Mouse (Mus musculus) brown adipose tissue, adult 24 weeks (tissue): Measurements from ENCODE around the gene Scaf8. TPM values are rescaled to one million over a fixed set of nuclear protein-coding genes. Genes with fewer than 3 reads are reported as not detected.
"Not testable (repeated sequence)": the region's sequence is repeated elsewhere in the genome, so short reads cannot be mapped to it uniquely, and the experiment has no call there.

Experiments
- H3K27ac ChIP-seq: fragments of 200-500 bp; replicated peaks from 2 replicates; pipeline ENCODE4 v1.5.1; 2012; ENCODE audit warnings: low read depth, mild to moderate bottlenecking, low read length
- H3K4me1 ChIP-seq: fragments of 200-500 bp; 2 replicates; pipeline ENCODE4 v1.6.1; 2012; ENCODE audit warnings: low read length, mixed read lengths; ENCODE audit not compliant: control insufficient read depth, insufficient read depth, insufficient read length
- H3K4me3 ChIP-seq: fragments of 200-500 bp; 2 replicates; pipeline ENCODE4 v1.5.1; 2012; ENCODE audit warnings: low read depth, mild to moderate bottlenecking, low read length, moderate library complexity; ENCODE audit not compliant: insufficient read depth
- polyA plus RNA-seq: library from polyadenylated mRNA; stranded (reverse); fragments of >200 nt; gene quantifications from 2 replicates; pipeline ENCODE4 v1.2.4, GENCODE M21; 2012; ENCODE audit not compliant: missing spikeins, insufficient read depth, insufficient read length

Scaf8 gene
- polyA plus RNA-seq, 1 experiment: 13.0 TPM

DNA sequence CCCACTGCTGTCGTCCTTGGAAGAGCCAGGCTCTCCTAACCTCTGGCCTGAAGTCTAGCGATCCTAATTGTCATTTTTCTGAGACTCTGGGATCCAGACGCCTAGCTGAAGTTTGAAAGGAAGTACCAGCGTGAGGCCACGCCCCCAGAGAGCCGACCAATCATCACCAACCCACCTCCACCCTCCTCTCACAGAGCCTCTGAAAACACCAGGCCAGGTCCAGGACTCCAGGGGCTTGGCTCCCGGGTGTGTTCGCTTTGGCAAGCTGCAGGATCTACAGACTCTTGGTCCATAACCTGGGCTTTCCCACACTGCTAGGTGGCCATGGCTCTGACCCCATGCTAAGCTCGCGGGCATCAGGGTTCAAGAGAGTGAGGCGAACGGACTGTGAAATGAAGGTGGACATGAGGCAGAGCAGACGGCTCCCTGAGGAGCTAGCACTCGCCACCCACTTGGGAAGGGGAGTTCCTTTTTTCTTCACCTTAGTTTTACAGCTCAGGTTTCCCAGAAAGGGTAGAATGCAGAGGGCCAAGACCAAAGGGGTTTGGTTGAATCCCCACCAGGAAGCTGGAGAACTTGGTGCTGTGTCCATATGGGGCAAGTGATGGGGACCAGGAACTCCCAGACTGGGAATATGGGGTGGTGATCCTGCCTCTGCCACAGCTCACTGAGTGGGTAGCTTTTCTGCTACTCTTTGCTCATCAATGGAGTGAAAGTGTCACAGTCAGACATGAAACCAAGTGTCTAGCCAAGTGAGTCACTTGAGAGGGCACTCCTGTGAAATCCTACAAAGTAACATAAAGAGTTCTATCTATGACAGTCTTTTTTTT lies 12.2 kb upstream of the Scaf8 start:
- 0 out of 2 replicates have a peak, but pooled peaks cover 2% of the 10 kb centered on the region for H3K4me1 ChIP-seq
- H3K4me3 ChIP-seq: peak overlapping the region; percentile 49
- no peak overlapping the region; the same call in 1 of the 2 replicates for H3K27ac ChIP-seq

DNA sequence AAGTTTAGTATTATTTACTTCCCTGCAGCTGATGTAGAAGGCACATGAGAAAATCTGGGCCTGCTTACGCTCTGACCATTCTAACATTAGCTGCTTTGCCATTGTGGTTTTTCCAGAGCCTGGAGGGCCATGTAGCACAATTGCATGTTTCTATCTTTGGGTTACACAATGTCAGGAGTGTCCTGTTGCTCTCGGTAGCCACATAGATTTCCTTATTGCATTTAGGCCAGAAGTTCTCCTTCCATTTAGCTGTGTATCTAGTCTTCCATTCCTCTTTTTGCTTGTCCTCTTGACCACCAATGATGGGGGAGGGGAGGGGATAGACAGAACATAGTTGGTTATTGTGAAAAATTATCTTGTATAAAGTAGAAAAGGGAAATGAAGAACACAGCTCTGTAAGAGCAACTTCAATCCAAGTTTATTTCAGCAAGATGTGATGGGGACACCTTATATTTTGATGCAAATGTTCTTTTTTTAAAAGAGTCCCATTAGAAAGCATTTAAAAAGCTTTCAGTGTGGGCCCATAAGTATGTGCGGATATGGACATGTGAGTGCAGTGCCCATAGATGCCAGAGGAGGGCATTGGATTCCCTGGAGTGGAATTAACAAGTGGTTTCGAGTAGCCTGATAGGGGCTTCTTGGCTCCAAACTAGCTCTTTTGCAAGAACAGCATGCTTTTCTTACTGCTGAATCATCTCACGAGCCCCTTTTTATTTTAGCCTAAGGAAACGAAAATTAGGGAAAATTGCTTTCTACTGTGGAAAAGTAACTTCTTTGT lies 10.4 kb upstream of the Scaf8 start:
- Histone ChIP-seq H3K27ac (no peak overlapping the region), H3K4me3 (no peak overlapping the region), H3K4me1 (0 out of 2 replicates have a peak, but pooled peaks cover 2% of the 10 kb centered on the region)

DNA sequence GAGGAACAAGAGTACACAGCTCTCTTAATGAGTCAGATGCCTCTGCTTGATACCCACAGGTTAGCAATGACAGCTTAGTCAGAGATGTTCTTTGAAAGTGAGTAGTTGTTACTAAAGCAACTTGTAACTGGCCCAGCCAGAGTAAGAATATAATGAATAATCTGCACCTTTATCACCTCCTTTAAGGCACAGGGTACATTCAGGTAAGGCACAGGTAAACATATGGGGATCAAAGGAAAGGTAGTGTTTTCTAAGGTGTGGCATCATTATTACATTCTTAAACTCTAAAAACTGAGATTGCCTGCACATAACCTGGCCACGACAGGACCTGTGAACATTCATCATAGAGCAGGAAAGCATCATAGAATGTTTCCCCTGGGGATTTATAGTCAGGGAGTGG lies 9.8 kb upstream of the Scaf8 start:
- H3K27ac ChIP-seq: no peak overlapping the region
- 0 out of 2 replicates have a peak, but pooled peaks cover 2% of the 10 kb centered on the region for H3K4me1 ChIP-seq
- no peak overlapping the region for H3K4me3 ChIP-seq

DNA sequence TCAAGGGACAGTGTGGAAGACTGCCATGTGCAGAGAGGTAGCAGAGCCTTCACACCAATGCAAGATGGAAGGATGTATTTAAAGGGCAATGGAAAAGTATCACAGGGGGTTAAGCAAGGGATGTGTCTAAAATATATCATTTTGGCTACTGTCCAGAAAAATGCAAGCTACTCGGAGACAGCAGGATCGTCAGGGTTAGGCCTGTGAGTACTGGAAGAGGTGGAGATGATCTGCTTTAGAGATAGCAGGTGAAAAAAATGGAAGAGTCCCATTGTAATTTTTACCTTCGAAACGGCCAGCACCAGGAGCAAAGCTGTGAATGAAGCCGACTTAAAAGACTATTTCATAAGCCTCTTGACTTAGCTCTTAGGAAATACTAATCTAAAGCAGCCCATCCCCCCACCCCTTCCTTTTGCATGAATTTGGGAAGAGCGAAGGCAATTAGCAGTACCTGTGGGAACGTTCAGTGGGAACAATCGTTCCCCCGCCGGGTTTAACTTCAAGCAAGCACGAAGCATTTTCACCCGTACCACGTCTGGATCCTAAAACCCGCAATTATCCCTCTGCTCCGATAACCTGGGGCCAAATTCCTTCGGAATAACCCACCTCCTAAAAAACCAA lies 925 bp upstream of the Scaf8 start:
- Histone ChIP-seq H3K4me1 (peaks cover 7% of the 10 kb centered on the region; the same call in 1 of the 2 replicates), H3K27ac (peak overlapping the region; percentile 94), H3K4me3 (peak overlapping the region; percentile 99)

DNA sequence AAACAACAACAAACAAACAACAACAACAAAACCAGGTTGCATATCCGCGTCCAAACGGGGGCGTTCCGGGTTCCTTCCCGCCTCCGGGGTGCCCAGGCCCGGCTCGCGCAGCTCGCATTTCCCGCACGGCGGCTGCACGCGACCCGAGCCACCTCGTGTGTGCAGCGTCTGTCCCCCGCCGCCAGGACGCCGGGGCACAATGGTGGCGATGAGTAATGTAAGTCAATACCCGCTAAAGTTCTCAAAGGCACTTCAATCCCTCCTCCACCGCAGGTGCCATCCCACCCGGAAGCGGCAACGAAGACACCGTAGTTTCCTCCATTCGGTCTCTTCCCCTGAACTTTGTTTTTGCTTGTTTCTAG lies 433 bp upstream of the Scaf8 start:
- Histone ChIP-seq H3K4me1 (peaks cover 7% of the 10 kb centered on the region; the same call in 1 of the 2 replicates), H3K27ac (peak overlapping the region; percentile 94), H3K4me3 (peak overlapping the region; percentile 99)

DNA sequence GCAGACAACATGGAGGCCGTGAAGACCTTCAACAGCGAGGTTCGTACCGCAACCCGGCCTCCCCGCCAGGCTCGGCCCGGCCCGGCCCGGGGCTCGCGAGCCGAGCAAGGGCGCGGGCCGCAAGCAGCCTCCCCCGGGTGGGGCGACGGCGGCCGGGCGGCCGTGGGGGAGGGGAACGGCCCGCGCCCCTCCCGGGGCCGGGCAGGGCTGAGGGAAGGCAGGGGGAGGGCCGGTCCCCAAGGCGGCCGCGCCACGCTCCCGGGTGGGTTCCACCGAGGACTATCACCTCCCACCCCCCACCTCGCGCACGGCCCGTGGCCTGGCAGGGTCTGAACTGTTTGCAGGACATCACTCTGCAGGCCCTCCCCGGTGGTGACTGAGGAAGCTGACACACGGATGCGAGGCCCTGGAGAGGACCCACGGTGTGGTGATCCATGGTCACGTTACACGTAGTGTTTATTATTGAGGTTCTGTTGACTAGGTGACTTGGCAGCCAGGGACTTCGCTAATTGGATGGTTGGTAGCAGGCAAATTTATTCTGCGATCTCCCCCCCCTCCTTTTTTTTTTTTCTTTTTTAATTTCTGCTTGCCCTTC lies 705 bp downstream of the Scaf8 start:
- H3K27ac ChIP-seq: peak overlapping the region; percentile 67
- H3K4me3 ChIP-seq: peak overlapping the region; percentile 99
- H3K4me1 ChIP-seq: peaks cover 7% of the 10 kb centered on the region; the same call in 1 of the 2 replicates

DNA sequence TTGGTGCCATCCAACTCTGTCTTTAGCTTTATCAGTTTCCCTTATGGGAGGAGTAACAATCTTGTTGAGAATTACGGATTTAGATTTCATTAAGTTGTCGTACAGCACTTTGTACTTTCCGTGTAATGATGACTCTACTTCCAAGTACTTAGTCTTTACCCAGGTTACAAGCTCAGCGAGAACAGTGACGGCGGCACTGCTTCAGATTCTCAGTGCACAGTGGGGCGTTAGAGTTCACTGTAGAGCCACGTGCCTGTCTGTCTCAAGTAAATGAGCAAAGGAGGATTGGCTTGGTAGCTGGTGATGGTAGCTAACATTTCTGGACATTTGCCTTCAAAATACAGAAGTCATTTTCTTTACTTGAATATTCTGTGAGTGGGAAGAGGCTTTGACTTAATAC lies 6.2 kb downstream of the Scaf8 start:
- H3K4me1 ChIP-seq, H3K27ac ChIP-seq, H3K4me3 ChIP-seq: not testable (repeated sequence)

DNA sequence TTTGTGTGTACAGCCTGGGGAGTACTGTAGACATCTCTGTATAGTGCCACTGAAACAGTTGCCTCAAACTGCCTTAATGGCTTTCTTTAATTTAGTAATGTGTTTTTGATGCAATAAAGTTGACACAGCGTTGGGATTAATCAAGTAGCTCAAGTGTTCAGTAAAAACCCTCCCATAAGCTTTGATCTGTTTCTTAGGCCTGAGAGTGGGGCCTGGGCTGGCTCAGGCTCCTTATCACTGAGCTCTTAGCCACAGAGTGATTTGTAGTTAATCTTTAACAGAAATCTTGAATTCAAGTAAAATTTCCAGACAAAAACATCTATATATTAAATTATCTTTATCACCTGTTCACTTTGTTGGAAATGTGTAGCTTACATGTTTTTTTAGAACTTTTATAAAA lies 8.8 kb downstream of the Scaf8 start:
- H3K4me3 ChIP-seq, H3K27ac ChIP-seq, H3K4me1 ChIP-seq: not testable (repeated sequence)

DNA sequence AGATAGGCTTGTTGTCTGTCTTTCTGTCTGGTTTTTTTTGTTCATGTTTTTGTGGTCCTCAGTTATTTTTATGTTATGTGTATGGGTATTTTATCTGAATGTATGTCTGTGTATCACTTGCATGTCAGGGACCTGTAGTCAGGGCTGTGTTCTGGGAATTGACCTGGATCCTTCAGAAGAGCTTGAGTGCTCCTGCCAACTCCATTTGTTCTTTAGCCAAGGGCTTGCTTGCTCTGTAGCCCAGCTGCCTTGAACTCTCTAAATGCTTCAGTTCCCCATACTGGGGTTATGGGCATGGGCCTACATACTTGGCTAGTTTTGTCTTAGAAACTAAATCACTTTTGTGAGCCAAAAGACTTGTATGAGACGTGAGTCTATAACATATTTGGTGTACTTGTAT lies 13.9 kb downstream of the Scaf8 start:
- Histone ChIP-seq H3K4me3 (no peak overlapping the region), H3K27ac (no peak overlapping the region), H3K4me1 (peaks cover 2% of the 10 kb centered on the region; the same call in 1 of the 2 replicates)

DNA sequence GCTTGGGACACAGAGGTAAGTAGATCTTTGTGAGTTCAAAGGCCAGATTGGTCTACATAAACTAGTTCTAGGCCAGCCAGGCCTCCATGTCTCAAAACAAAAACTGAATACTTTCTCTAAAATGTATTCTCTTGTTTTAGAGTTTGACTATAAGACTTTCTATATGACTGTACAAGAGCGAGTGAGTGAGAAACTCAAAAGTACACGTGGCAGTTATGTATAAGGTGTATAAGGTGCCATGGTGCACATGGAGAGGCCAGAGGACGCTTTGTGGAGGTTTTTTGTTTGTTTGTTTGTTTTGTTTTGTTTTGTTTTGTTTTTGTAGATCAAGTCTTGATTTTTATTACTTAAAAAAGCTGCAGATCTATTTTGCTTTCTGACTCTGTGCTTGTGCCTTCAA lies 15.0 kb downstream of the Scaf8 start:
- Histone ChIP-seq H3K4me3 (no peak overlapping the region), H3K27ac (no peak overlapping the region), H3K4me1 (peaks cover 2% of the 10 kb centered on the region; the same call in 1 of the 2 replicates)

DNA sequence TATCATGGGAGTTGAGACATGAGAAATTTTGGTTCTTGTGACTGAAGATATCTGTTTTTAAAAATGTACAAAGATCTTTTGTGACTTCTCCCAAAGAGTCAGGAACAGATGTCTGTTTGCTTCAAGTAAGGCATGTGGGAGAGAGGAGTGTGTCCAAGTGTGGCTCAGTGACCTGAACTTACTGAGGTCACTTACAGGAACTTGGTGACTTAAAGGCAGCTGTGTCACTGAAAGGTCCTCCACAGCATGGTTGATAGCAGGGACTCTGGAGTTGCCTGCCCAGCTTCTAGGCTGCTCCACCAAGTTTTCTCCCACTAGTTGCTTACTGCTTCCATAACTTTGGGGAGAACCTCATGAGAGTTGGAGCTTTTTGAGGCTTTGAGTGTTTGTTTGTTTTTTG lies 20.6 kb downstream of the Scaf8 start:
- peak overlapping the region; percentile 78 for H3K27ac ChIP-seq
- peaks cover 13% of the 10 kb centered on the region; the same call in 1 of the 2 replicates for H3K4me1 ChIP-seq
- no peak overlapping the region for H3K4me3 ChIP-seq

DNA sequence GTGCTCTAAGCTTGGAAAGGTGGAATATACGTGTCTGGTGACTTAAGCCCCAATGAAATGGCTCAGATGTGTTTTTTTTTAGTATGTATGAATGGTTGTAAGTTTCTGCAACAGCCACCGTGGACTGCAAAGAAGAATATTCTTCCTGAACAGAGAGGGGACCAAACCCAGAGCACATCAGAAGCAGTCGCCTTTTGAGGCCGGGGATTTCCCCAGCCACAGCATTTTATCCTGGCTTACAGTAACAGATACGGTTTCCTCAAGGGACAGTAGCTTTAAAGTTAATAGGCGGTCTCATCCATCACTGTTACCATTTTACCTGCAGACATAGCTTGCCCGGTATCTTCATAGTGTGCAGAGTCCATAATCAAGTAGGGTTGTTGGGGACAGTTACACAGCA lies 21.4 kb downstream of the Scaf8 start:
- H3K4me1 ChIP-seq: peaks cover 13% of the 10 kb centered on the region; the same call in 1 of the 2 replicates
- H3K4me3 ChIP-seq: no peak overlapping the region
- H3K27ac ChIP-seq: no peak overlapping the region

DNA sequence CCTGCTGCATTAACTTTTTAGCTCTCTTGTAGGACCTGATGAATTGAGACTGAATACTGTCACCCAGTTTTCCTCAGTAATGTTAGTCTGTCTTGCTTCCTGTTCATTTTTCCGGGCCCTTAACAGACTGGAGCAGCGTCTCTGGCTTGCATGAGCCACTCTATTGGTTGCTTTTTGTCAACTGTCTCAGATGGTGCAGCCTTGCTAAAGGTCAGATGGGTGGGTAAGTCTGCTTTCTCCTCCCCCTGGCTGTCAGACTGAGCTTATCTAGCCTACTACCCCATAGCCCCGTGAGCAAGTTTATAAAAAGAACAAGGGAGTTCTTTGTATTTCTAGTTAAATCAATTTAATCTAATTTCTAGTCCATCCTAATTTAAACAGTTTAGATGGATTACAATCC lies 23.6 kb downstream of the Scaf8 start:
- H3K27ac ChIP-seq: no peak overlapping the region; the same call in 1 of the 2 replicates
- no peak overlapping the region for H3K4me3 ChIP-seq
- H3K4me1 ChIP-seq: peaks cover 13% of the 10 kb centered on the region; the same call in 1 of the 2 replicates

DNA sequence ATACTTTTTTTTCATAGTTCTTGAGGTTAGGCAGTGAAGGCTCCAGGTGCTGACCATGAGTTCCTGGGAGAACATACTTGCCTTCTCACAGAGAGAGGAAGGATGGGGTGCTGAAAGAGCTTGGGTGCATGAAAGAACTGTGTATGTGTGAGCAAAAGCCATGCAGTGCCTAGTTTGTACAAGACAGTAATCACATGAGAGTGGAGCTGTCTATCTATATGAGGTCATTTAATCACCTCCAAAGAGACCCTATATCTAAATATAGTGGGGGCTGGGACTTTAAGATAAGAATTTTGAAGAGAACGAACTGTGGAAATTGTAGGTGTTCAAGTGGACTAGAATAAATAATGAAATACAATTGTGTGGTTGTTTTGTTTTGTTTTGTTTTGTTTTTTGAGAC lies 25.3 kb downstream of the Scaf8 start:
- Histone ChIP-seq H3K4me1 (peaks cover 13% of the 10 kb centered on the region; the same call in 1 of the 2 replicates), H3K27ac (no peak overlapping the region), H3K4me3 (no peak overlapping the region)

DNA sequence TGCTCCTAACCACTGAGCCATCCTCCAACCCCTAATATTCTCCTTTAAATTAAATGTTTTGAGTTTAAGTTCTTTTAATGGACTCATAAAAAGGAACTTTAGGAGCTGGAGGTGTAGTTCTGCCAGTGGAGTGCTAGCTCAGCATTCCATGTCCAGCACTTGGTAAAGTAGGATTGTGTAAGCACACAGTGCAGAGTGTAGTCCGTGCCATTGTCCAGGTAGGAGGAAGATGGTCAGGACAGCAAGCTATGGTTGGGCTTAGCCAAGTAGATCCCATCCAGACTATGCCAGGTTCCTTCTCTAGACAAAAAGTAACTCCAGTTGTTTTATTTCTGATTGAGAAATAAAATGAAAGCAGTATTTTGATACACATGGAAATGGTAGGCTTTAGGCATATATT lies 34.1 kb downstream of the Scaf8 start:
- Histone ChIP-seq H3K4me1 (no peaks in the 10 kb centered on the region), H3K4me3 (no peak overlapping the region), H3K27ac (no peak overlapping the region)
